Mouse (Mus musculus) layer of hippocampus, postnatal 10 days (tissue): ENCODE results near the gene Ric1. TPM values are rescaled to one million over a fixed set of nuclear protein-coding genes. Genes with fewer than 3 reads are reported as not detected.

Experiments
- DNase-seq, 2 experiments: peaks; one replicate each; pipeline ENCODE4 v3.0.0; 2021; ENCODE audit warnings: low spot score in 2 of 2
- total RNA-seq, 2 experiments: library from RNA; stranded (reverse); gene quantifications; 2 replicates each; pipeline ENCODE4 v1.2.3; 2021

Gene Ric1
- total RNA-seq, 2 experiments from 2014 or later, result 44.0 to 49.7 TPM

DNA sequence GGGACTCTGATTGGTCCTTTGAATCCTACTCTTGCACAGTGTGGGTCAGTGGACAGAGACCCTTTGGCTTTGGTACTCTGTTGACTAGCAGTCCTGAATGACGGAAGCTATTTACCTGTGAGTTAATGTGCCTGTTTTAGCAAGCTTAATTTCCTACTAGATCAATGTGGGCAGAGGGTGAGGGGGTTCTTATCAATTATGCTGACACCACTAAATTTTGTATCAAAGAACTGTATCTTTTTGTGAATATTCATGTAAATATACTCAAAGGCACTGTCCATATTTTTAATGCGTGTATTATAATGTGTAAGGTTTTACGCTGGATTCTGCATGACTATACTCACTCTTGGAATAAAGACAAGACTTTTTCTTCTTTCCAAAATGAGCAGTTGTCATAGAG, 82.6 kb downstream of the Ric1 start:
- no peak for DNase-seq

DNA sequence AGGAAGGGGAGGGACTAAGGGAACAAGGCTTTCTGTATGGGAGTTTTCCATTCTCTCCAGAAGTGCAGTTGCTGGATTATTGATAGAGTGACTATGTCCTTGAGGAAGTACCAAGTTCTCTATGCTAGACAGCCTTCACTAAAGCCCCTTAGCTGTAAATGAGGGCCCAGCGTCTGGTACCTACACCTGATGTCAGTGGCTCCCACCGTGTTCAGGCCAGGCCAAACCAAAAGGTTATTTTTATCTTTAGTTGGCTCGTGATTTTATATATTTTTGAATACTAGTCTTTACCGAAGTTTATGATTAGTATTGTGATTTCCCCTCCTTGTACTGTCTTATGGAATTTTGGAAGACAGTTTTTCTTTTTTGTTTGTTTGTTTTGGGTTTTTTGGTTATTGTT, 85.4 kb downstream of the Ric1 start:
- no peak for DNase-seq

DNA sequence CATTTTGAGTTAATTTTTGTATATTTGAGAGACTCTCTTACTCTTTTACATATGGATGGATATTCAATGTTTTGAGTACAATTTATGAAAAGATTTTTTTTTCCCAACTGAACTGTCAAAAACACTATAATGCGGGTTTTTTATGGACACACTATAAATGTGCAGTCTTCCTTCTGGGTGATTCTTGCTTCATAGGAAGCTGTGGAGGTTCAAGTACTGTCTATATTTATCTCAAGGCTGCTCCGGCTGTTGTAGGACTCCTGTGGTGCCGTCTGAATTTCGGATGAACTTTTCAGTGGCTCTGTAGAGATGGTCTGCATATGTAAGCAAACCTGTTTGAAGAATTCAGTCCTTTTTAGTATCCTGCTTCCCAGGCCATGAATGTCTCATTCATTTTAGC, 86.1 kb downstream of the Ric1 start:
- no peak for DNase-seq

DNA sequence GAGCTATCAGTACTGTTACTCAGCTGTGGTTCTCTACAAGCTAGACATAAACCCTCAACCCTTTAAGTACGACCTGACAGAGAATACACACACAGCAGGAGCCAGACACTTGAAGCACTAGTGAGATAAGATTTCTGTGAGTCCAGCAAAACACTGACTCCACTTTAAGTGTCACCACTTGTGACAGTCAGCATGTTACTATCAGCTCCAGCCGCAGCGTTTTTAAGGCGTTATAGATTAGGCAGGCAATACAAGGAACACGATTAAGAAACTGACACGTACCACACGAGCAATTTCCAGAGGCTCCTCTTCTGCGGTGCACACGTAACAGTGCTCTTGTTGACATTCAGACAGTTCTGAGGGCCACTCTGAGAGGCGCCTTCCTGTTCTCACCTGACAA, 88.8 kb downstream of the Ric1 start:
- DNase-seq, result no peak

DNA sequence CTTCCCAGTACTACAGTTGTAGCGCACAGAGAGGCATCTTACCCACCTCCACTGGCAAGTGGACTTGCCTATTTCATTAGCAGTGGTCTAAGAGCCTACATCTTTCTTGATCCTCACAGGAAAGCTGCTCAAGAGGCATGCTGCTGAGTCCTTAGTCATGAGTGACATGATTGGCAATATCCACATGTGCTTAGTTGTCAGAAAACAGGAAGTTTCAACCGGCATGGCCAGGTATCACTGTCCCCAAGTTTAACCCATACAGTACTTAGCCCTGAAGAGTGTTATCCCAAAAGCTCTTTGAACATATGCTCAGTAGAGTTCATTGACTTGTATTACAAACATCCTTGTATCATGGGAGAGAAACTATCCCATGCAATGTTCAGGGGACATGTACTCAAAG, 90.0 kb downstream of the Ric1 start:
- no peak for DNase-seq

DNA sequence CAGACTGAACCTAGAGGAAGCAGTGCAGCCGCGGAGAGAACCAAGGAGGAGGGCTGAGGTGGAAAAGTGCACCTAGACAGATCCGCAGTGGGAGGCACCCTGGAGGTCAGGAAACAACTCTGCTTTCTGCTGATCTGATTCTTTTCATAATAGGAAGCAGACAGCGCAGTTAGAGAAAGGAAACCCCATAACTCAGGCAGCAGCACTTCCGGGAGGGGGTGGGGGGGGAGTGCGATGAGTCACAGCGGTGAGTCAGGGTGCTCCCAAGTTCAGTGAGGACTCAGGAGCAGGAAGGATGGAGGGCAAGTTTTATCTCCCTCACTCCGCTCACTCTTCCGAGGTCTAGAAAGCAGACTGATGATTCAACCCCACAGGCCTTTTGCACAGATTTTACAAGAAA, 119.0 kb downstream of the Ric1 start:
- no peak for DNase-seq

DNA sequence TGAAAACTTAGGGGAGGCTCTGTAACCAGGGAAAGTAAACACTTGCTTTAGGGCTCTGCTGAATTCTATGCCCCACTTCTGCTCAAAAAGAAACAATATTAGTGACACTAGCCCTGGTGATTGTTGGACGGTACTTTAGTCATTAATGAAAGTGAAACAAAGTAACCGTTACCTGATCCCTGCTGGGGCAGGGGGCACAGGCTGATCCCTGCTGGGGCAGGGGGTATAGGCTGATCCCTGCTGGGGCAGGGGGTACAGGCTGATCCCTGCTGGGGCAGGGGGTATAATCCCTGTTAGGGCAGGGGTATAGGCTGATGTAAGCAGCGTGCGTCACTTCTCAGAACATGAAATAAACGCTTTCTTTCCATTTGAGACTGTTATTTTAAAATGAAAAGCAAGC, 119.4 kb downstream of the Ric1 start:
- no peak for DNase-seq

DNA sequence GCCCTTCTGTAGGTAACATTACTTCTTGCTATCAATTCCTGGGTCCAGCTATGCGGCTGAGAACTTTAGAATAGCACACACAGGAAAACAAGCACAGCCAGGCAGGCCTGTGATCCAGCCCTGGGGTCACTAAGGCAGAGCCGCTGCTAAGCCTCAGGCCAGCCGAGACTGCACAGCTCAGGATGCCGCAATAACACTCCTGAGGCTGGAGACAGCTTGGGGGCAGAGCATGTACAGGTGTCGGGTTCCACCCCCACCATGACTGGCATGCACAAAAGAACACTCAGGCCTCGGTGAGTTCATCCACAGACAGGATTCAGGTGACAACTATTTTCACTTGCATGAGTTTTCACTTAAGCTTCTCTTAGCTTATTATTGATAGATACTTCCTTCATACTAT, 120.1 kb downstream of the Ric1 start:
- DNase-seq, result no peak

DNA sequence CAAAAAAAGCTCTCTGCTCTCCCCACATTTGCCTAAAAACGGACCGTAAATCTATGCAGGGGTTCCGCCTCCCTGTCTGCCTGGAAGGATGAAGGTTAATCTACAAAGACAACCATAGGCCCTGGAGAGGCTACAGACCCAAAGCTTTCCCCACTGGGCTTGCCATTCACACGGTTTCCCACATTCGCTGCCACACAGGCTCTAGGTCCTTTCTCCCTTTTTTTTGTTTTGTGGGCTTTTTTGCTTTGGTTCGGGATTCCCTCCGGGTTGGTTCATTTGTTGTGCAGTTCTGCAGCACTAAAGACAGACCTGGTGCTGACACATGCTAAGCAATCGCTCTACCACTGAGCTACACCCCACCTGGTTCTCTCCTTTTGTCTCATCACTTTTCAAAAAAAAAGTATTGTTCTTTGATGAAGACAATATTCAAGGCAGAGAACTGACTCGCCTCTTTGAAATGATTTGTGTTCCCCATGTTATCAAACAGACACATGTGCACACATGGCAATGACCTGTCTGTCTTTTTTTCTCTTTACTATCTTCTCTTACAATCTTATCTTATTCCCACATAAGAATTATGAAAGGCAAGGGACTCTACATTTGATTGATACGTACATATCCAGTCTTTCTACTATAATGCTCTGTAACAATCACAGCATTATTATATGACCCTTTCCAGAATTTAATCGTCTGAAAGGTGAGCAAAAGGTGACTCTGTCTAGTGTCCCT, 121.3 kb downstream of the Ric1 start:
- DNase-seq, result no peak

DNA sequence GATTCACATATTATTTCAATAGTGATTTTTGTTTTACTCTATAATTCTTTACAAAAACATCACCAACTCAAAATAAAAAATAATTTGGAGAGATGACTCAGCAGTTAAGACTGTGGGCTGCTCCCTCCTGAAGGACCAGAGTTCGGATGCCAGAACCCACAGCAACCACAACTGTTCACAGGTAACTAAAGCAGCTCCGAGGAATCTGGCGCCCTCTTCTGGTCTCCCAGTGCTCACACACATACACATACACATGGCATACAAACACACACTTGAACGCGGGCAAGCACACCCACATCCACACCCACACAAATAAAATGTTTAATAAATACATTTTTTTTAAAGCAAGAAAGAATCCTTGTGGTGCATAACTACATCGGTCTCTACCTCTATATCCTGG, 122.7 kb downstream of the Ric1 start:
- DNase-seq, result no peak

DNA sequence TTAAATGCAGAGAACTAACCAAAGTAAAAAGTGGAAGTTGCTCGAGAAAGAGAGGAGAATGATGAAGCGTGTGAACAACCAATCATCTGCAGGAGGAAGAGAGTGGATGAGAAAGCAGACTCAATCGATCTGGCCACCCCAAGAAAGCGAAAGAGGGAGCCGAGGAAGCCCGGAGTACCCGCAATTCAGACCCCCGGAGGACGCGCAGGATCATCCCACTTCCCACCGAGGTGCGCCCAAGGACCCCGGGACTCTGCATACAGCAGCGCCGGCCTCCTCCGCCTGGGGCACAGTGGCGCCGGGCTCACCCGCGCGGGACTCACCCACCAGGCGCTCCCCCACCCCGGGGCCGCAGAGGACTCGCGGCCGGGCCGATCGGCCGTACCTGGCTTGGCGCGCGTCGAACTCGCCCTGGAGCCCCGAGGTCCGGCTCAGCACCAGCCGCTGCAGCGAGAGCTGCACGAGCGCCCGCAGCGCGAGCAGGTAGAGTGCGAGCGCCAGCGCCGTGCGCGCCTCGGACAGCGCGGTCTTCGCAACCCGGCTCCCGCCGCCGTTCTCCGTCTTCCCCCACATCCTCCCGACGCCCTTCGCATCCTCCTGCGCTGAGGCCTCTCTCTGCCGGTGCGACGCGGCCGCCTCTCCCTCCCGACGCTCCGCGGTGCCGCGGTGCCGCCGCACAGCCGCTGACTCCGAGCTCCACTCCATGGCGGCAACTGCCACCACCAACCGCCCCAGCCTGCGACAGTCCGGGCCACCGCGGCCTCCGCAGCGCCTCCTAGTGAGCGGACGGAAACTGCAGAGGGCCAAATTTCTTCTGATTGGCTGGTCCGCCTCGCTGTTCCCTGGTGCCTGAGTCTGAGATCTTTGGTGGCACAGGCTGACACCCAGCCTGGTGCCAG, 125.8 kb downstream of the Ric1 start, which contains the start of gene Ermp1:
TSS of gene Ermp1 (minus strand) at position 765 of the 899 bp plus-strand sequence.
- peak; percentile 100 for DNase-seq

DNA sequence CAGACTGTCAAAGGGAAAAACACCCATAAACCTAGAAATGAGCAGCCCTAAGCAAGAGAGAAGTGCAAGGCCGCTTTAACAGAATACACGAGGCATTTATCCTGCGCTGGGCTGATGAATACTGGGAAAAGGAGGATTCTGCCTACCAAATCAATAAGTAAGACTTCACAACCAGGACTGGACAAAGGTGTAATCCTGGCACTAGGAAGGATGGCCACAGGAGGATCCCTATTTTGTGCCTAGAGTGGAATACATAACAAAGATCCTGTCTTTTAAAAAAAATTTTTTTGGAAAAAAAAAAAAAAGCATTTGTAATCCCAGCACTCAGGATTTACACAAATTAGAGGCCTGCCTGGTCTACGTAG, 126.5 kb downstream of the Ric1 start:
- DNase-seq, result no peak

DNA sequence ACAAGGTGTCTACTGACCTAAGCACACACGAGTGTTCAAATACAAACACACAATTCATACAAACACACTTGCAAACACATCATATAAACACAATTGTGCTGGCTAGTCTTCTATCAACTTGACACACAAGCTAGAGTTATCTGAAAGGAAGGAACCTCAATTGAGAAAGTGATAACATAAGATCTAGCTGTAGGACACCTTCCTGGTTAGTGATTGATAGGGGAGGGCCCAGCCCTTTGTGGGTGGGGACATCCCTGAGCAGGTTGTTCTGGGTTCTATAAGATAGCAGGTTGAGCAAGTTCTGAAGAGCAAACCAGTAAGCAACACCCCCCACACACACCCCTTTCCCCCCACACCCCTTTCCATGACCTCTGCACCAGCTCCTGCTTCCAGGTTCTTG, 127.6 kb downstream of the Ric1 start:
- DNase-seq, result no peak

DNA sequence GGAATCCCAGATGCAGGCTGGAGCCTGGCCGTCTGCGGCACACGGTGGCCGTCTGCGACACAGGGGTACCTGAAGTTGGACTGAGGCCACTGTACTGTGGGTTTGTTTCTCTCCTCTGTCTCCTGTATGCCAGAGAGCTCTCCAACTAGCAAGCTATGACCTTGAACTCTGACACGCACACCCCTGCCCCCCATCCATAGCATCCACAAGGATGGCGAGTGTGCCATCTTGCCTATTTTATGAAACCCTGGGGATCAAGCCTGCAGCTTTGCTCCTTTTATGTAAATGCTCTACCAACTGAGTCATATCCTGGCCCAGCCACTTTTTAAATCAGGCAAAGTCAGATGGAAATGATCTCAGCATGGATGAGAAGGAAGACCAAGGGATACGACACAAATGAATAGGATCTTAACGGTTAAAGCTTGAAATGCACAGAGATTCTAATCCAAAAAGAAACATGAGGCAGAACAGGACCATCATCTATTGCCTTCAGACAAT, 131.7 kb downstream of the Ric1 start:
- DNase-seq, result no peak

DNA sequence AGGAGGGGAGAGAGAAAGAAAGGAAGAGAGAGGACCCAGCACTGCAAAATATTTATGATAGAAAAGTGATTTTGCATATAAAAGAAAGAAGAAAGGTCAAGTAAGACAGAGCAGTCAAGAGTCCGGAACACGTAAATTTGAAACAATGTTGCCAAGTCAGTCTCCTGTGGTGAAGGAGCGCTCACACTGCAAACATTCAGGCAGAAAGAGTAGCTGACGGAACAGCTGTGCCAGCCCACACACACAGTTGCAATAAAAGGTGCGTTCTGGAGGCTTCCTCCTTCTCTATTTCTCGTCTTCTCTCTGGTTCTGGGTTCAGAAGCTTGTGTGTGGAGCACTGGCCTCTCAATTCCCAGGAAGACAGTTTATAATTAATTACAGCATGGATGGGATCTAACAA, 133.1 kb downstream of the Ric1 start:
- no peak for DNase-seq

DNA sequence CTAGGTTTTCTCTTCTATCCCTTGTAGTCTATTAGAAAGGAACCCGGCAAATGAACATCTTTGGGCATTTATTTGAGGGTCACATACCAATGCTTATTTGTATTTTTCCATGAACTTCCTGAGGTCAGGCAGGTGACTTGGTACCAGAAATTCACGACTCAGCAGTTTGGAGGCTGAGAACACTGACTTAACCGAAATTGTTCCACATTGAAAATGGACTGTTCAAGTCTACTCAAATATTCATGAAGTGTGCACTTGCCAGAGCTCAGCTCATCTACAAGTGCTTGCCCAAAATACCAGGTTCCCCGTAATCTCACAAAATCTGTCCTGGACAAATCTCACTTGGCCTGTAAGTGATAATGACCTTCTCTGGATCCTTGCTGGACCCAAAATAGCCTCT, 133.9 kb downstream of the Ric1 start:
- DNase-seq, result no peak

Other genes with a start within 250 kb of the Ric1 start
- under 1 TPM in 1 of 2 experiments, not detected in 1; 0.51 TPM for gene Insl6, start 196.9 kb upstream of the Ric1 start, total RNA-seq
- gene Rln1, start 187.6 kb upstream of the Ric1 start, total RNA-seq, result 1 to 10 TPM; 2.1 to 2.4 TPM
- 10 to 100 TPM; 33.3 to 33.9 TPM for gene Plgrkt, start 154.9 kb upstream of the Ric1 start, total RNA-seq
- 1 to 10 TPM; 1.1 to 1.6 TPM for gene Cd274, start 154.8 kb upstream of the Ric1 start, total RNA-seq
- gene Pdcd1lg2, start 111.4 kb upstream of the Ric1 start, total RNA-seq, result under 1 TPM in 1 of 2 experiments, not detected in 1; 0.50 TPM
- gene Ermp1, start 126.1 kb downstream of the Ric1 start, total RNA-seq, result 10 to 100 TPM; 45.5 to 52.0 TPM
- gene Mlana, start 175.5 kb downstream of the Ric1 start, total RNA-seq, result under 1 TPM in 1 of 2 experiments, not detected in 1; 0.96 TPM